Mouse (Mus musculus) NIH3T3 (cell line): ENCODE results near the gene Ccdc177.

Experiments used
- DNase-seq: peaks from one replicate; pipeline ENCODE4 v3.0.0-alpha.2; 2012; ENCODE audit warnings: low read depth

Ccdc177 gene

GRCm38 (mm10) chr12:80785005-80785404 is 24.5 kb upstream of the Ccdc177 start:
- DNase-seq = no peak

GRCm38 (mm10) chr12:80783889-80784288 is 23.4 kb upstream of the Ccdc177 start:
- no peak for DNase-seq

- DNase-seq = peak; percentile 41
These were observed 22.4 kb upstream of the Ccdc177 start for GRCm38 (mm10) chr12:80782892-80783291.

GRCm38 (mm10) chr12:80782190-80782589 is 21.7 kb upstream of the Ccdc177 start:
- DNase-seq = no peak

GRCm38 (mm10) chr12:80779760-80780159 is 19.3 kb upstream of the Ccdc177 start:
- DNase-seq = no peak

GRCm38 (mm10) chr12:80778188-80778936 is 17.9 kb upstream of the Ccdc177 start:
- no peak for DNase-seq

GRCm38 (mm10) chr12:80776046-80776634 is 15.7 kb upstream of the Ccdc177 start:
- DNase-seq = no peak

- no peak for DNase-seq
These were observed 14.3 kb upstream of the Ccdc177 start for GRCm38 (mm10) chr12:80774786-80775185.

GRCm38 (mm10) chr12:80769697-80770096 is 9.2 kb upstream of the Ccdc177 start:
- DNase-seq = peak; percentile 93

GRCm38 (mm10) chr12:80764116-80764515 is 3.6 kb upstream of the Ccdc177 start:
- no peak for DNase-seq

GRCm38 (mm10) chr12:80762982-80763381 is 2.5 kb upstream of the Ccdc177 start:
- no peak for DNase-seq

GRCm38 (mm10) chr12:80759713-80760395 is 633 bp downstream of the Ccdc177 start:
- DNase-seq = no peak

GRCm38 (mm10) chr12:80759387-80759712 is 1.1 kb downstream of the Ccdc177 start:
- no peak for DNase-seq

- DNase-seq = no peak
These were observed 1.7 kb downstream of the Ccdc177 start for GRCm38 (mm10) chr12:80758559-80759386.

- DNase-seq = no peak
These were observed 2.5 kb downstream of the Ccdc177 start for GRCm38 (mm10) chr12:80757751-80758558.

- peak; percentile 77 for DNase-seq
These were observed 8.9 kb downstream of the Ccdc177 start for GRCm38 (mm10) chr12:80751556-80751955.

- DNase-seq = peak; percentile 58
These were observed 14.3 kb downstream of the Ccdc177 start for GRCm38 (mm10) chr12:80746031-80746813.

GRCm38 (mm10) chr12:80744614-80745013 is 15.9 kb downstream of the Ccdc177 start:
- no peak for DNase-seq

- DNase-seq = no peak
These were observed 21.0 kb downstream of the Ccdc177 start for GRCm38 (mm10) chr12:80739482-80739881.

- DNase-seq = no peak
These were observed 23.2 kb downstream of the Ccdc177 start for GRCm38 (mm10) chr12:80737283-80737600.
